Mouse (Mus musculus): Measurements from ENCODE around the gene Rab8b.
"Not testable (repeated sequence)": the region's sequence is repeated elsewhere in the genome, so short reads cannot be mapped to it uniquely, and the experiment has no call there.

Rab8b gene

DNA sequence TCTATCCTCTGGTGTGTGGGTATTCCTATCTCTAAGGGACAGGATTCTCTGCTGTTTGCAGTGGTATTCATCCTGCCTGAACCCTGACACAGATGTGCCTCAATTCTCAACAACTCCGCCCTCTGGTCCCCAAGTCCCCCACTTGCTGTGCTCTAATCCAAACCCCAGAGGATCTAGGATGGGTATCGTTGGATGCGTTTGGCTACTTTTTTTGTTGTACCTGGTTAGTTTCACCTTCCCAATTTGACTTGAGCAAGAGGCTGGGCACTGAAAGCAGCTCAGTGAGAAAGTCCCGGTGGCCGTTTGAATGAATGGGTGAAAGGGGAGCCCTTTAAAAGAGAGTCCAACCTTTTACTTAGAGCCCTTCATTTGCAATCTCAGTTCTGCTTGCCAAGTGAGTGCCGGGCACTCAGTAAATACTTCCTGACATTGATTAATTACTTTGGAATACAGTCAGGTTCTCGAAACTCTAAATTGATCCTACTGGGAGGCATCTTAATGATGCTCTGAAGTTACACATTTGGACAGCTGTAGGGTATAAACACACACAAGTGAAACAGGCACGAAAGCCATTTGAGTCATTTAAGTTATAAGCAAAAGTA lies 32.1 kb downstream of the Rab8b start:
- DNase-seq (ENCODE audit: low read depth, low spot score) = no peak

DNA sequence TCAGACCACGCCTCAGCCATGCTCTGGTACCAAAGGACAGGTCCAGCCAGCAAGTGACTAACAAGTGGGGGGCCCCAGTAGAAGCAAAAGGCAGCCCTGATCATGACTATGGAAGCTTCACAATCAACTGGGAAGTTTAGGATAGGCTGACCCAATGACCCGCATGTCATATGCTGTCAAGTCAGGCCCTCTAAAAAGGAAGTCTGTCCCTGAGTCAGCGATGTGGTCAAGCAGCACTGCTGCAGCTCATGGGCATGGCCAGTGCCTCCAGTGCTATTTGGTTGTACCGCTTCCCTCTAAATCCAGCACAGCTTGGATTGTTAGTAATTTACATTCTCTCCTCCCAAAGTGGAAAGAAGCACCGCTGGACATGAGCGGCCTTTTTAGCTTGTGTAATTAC lies 32.7 kb downstream of the Rab8b start:
- no peak for DNase-seq (ENCODE audit: low read depth, low spot score)

DNA sequence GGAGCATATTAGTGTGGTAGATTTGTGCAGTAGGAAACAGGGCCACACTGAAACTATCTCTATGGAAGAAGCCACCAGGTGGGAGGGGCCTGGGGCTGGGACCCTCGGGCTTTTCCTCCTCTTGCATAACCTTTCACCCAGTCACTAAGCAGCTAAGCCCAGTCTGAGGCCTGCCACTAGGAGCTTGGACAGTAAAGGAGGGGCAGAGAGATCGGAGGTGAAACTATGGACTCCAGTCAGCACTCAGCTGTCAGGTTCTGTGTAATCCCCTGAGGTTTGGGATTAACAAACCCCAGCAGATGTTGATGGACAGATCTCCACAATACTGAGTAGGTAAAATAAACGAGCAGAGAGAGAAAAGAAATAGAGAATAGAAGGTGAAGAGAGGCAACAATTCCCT lies 33.1 kb downstream of the Rab8b start:
- no peak for DNase-seq (ENCODE audit: low read depth, low spot score)

DNA sequence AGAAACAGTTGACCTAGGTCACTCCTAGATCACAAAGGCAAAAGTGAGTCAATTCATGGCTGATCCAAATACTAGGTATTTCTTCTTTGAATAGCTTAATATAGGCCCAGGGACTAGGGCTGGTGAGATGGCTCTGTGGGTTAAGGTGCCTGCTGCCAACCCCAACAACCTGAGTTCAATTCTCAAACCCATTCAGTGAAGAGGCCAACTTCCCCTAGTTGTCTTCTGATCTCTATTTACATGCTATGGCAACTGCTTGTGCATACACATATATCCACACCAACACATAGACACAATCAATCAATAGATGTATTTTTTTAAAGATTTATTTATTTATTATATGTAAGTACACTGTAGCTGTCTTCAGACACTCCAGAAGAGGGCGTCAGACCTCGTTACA lies 34.9 kb downstream of the Rab8b start:
- DNase-seq (ENCODE audit: low read depth, low spot score) = no peak

DNA sequence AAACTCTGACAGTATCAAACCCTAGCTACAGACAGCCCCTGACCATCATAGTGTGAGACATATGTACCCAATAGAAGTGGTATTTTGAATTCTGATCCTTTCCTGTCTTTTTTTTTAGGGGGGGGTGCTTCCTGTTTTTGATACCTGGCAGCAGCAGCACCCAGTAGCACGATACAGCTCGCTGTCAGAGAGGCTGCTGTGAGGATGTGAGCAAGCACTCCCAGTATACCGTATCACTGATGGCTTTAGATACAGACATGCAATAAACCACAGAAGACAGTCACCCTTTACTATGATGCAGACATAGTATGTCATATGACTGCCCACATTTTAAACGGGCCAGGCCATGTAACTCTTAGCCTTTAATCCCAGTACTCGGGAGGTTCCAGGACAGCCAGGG lies 36.0 kb downstream of the Rab8b start:
- DNase-seq (ENCODE audit: low read depth, low spot score) = no peak

DNA sequence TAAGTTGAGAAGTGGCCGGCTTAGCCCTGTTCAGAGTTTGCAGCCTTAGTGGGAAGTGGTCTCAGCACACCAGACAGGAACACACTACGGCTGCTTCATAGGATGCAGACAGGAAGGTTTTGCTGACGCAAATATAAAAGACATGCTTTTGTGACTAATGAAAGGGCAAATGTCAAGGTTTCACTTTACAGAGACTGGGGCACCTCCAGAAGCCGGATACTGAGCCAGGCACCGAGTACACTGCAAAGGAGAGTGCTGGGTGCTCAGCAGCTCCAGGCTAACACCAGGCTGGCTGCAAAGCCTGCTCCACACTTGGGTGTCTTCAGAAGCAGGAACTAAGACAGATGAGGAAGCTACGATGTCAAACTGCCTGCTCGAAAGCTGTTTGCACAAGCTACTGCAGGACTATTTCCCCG lies 37.1 kb downstream of the Rab8b start:
- DNase-seq (ENCODE audit: low read depth, low spot score) = no peak

DNA sequence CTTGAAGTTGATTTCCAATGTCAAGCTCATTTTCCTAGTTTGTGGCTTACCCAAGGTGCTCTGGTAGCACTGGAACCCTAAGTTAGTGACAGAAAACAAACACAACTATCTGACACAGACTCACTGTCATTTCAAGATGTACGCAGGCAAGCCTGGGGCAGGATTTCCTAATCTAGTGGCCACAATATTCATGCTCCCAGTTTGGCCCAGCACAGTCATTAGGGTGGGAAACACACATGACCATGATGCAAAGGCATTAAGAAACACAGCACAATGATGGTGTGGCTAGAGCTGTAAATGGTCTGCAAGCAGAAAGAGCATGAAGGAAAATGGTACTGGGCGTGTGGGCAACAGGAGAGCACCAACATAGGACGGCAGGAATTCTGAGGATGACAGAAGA lies 37.6 kb downstream of the Rab8b start:
- no peak for DNase-seq (ENCODE audit: low read depth, low spot score)

DNA sequence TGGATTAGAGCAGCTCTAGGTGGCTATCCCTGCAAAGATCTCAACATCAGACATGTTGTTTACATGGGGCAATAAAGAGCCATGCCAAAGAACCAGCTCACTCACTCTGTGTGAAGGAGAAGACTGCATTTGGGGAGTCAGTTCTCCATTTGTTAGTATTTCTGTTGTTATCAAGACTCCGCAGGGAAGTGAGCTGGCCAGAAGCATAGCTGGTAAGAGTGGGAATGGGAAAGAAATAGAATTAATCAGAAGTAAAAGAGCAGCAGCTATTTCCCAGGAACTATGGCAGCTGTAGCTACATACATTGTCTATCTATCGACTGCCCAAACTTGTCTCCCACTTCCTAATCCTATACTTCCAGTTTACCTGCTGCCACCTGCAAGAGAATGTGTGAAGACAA lies 38.7 kb downstream of the Rab8b start:
- DNase-seq (ENCODE audit: low read depth, low spot score) = no peak

DNA sequence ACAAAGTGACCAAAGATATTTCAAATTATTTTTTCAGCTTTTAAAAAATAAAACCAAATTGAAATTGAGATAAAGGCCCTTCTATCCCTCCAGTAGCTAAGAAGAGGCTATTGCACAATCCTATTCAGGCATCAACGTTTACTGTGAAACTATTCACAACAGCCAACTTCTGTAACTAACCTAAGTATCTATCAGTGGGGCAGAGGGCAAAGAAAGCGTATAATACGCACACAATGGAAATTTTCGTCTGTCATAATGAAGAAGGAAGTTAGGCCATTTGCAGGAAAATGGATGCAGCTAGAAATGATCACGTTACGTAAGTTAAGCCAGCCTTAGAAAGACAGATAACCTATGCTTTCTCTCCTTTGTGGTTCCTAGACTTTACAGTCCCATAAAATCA lies 40.0 kb downstream of the Rab8b start:
- no peak for DNase-seq (ENCODE audit: low read depth, low spot score)

DNA sequence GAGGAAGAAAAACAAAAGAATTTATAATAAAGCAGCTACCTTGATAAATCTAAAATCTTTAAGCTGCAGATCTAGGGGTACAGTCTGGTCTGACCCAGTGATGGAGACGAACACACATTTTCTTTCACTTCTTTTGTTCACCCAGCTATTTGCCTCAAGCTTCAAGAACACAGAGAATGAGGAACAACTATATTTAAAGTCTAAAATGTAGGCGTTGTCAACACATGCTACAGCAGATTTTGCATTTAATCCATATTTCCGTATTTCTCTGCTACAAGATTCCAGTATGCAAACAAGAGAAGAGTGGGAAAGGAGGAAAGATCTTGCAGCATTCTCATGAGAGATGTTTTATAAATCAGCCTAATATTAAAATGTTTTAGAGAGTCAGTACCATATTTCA lies 40.6 kb downstream of the Rab8b start:
- no peak for DNase-seq (ENCODE audit: low read depth, low spot score)

DNA sequence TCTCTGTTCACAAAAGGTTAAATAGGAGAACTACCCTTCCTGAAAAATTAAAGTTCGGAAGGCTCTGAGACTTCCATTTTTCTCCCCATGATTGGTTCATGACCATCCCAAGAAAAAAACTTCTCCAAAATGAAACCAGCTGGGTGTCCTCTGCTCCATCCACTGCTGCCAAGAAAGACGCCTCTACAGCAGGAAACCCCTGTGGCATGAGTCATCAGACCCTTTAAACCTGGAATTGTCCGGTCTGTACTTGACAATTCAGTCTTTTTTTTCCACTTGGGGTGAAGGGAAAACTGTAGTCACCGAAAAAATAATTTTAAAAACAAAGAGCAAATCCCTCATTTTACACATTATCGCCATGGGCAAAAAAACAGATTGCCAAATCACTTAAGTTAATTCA lies 42.9 kb downstream of the Rab8b start:
- no peak for DNase-seq (ENCODE audit: low read depth, low spot score)

DNA sequence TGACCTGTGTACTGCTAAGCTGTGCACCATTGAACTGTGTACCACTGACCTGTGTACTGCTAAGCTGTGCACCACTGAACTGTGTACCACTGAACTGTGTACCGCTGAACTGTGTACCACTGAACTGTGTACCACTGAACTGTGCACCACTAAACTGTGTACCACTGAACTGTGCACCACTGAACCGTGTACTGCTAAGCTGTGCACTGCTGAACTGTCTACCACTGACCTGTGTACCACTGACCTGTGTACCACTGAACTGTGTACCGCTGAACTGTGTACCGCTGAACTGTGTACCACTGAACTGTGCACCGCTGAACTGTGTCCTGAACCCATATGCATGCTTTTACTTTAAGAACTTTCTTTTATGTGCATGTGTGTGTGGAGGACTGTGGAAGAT lies 45.2 kb downstream of the Rab8b start:
- no peak for DNase-seq (ENCODE audit: low read depth, low spot score)

DNA sequence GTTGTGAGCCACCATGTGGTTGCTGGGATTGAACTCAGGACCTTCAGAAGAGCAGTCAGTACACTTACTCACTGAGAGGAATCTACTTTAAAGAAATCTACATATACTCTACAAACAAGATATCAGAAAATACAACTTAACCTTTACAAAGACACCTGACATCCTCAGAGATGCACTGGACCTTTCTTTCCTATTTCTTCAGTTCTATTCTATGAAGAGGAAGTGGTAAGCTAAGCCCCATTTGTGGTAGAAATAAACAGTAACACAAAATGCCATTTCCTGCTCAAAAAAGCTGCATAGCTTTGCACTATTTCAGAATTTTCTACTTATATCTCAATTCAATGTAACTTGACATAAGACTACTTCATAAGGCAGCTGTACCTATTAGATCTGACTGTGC lies 46.0 kb downstream of the Rab8b start:
- no peak for DNase-seq (ENCODE audit: low read depth, low spot score)

DNA sequence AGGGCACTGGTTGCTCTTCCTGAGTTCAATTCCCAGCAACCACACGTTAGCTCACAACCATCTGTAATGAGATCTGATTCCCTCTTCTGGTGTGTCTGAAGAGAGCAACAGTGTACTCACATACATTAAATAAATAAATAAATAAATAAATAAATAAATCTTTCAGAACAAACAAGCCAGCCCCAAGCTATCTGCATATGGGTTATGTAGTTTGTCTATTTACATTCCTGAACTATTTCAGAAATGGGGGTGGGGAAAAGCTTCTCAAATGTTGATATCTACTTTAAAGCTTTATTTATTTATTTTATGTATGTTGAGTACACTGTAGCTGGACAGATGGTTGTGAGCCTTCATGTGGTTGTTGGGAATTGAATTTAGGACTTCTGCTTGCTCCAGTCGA lies 46.5 kb downstream of the Rab8b start:
- DNase-seq (ENCODE audit: low read depth, low spot score) = not testable (repeated sequence)

DNA sequence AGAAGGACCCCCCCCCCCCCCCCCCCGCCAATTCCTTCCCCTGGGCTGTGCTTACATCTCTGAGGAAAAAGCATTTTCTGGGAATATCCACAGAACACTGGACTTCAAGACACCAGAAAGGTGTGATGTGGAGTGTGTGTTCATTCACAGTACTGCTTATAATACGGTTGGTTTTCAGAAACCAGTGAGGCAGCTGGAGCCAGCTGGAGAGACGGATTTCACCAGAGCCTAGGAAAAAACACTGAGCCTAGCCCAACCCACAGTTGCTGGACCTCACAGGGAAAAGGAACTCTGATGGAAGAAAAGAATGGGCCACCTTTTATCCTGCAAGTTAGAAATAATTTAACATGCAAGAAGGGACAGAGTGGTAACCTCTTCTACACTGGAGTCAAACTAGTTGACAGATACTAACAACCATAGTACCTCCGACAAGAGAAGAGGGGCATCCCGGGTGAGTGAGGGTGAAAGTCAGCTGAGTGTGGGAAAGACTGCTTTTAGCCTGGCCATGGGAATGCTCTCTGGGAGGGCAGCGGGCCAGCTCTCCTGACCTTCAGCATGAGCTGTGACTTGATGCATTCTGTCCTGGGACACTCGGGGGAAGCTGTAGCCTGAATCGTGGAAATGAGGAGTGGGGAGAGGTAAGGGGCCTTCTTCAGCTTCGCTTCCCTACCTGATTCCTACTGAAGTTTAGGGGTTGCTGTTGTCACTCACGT lies 47.3 kb downstream of the Rab8b start:
- no peak for DNase-seq (ENCODE audit: low read depth, low spot score)

DNA sequence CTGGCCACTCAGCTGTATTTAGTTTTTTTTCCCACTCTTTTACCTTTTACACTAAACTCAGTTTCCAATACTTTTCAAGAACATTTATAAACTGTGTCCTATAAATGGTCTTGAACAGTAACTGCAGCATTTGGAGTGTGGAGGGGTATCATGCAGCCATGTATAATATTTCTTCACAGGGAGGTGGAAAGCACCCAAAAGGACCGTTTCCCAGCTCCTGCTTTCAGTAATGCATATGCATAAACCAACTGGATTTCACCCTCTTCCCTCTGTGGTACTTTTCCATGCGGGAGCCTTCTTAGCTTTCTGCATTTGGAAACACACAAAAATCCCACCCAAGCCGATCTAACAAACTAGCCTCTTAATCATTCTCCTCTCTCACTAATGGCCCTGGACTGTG lies 54.8 kb downstream of the Rab8b start:
- DNase-seq (ENCODE audit: low read depth, low spot score) = no peak

DNA sequence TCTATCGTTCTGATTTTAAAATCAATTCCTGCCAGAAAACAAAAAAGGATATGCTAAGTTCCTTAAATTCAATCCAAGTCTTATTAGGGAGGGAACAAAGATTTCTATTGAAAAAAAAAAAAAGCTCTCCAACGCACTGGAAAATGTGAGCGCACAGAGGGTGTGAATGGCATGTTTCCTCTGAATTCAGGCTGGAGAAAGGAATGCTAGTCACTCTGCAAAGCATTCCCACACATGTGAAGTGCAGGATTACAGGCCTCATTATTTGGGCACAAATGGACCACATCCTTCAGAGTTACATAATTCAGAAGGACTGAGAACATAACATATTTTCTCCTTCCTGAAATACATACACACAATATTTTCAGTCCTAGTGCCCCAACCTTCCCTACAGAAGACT lies 56.0 kb downstream of the Rab8b start:
- DNase-seq (ENCODE audit: low read depth, low spot score) = no peak

DNA sequence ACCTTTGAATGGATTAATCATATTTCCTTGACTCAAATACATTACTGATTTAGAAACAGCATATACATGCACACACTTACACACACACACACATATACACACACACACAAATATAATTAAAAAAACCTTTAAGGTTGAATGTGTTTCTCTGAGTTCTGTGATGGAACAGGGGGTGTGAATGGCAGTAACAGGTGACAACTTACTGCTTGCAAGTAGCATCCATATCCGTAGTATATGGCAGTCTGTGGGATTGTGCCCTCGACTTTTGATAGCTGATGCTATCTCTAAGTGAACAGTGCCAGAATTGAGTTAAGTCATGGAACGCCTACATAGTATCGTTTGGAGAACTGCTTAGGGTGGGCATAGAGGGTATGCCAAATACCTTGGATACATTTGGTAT lies 57.3 kb downstream of the Rab8b start:
- no peak for DNase-seq (ENCODE audit: low read depth, low spot score)

DNA sequence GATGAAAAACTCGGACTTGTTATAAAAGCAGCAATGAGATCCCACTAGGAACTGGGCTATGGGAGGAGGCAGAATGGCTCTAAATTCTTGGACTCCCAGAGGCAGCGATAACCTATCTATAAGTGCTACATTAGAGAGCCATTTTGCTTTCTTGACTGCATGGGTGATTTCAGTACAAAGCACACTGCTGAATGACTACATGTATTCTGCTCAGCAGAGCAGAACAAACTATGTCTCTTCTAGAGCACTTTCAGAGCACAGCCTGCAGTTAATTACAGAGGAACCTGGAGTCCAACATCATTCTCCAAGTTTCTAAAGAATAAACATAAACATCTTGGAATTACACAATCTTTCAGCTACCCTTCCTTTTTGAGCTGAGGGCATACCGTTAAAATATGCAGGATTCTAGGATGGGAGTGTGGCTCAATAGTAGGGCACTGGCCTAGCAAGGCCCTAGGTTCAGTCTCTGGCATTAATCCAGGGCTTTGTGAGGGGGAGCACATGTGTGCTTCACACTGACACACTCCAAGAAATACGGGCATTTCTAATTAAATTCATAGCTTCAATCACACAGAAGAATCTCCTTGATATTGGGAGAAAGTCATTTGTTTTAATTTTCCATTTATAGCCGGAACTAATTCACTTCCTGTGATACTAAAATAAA lies 58.3 kb downstream of the Rab8b start:
- DNase-seq (ENCODE audit: low read depth, low spot score) = no peak

DNA sequence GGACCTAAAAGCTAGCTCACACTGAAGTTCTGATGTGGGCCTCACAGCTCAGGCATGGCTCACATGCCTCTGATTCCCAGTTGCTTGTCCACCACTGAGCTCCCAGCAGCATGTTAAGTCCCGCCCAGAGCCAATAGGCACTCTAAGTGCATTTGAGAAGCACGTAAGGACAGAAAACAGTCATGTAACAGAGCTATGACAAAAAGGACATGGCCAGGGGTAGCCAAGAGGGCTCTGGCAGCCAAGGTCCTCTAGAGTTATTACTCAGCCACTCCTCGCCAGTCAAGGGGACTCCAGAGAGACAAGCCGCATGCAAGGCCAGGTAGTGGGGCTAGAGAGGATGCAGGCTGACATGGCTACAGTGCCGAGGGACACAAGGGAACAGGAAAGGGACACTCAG lies 60.0 kb downstream of the Rab8b start:
- no peak for DNase-seq (ENCODE audit: low read depth, low spot score)

DNA sequence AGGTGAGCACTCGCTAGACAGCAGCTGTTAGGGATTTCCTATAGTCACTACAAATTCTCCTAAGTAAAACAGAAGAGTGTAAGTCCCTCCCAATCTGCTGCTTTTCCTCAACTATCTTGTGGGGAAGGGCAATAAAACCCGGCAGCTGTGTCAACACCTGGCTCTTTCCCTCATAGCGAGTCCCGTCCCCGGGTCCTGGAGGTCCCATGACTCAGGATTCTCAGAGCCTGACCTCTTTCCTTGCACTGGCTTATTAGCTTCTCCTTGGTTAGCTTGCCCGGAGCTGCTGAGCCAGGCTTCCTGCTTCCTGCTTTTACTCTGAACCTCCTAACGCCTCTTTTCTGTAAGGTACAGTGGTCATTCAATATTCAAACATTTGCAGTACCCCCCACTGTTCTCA lies 63.6 kb downstream of the Rab8b start:
- no peak for DNase-seq (ENCODE audit: low read depth, low spot score)

DNA sequence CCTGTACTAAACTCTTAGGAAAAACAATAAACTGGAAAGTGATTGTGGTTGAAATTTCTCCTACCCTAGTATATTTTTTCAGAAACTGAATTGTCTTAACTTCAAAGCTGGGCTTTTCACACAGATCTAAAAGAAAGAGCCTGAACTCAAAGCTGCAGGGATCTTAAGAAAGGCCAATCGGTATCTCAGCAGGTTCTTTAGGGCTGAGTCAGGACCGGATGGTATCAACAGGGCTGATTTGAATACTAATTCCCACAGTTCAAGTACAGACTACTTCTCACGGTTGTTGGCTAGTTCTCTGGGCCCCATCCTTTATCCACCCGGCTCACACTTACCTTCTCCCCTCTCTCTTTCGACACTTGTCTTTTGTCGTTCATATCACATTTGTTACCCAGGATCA lies 66.9 kb downstream of the Rab8b start:
- DNase-seq (ENCODE audit: low read depth, low spot score) = no peak

DNA sequence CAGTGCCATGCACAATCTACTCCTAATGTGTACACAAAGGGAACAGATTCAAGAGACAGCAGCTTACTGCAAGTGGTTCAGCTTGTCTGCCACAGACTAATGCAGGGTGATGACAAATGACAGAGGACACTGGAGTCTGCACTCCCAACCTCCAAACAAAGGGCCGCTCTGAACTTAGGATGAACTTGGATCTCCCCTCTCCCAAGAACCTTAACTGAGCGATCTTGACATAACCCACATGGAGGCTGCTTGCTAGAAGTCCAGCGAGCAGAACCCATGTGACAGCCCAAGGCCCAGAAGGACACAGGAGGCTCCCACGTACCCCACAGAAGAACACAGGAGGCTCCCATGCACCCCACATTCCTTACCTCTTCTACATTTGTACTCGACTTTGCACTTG lies 68.5 kb downstream of the Rab8b start:
- no peak for DNase-seq (ENCODE audit: low read depth, low spot score)
